Mouse (Mus musculus) kidney, postnatal 0 days (tissue): ENCODE results near the gene Rgl1. TPM values are rescaled to one million over a fixed set of nuclear protein-coding genes. Genes with fewer than 3 reads are reported as not detected.

Experiments
- ATAC-seq: fragments of 200-750 bp; cut with Nextera tagmentation; replicated peaks from 2 replicates; pipeline ENCODE4 v1.8.0; 2017; ENCODE audit warnings: low read depth, moderate number of reproducible peaks, moderate TSS enrichment, moderate library complexity; ENCODE audit not compliant: low FRiP score
- DNase-seq: peaks from one replicate; pipeline ENCODE4 v3.0.0-alpha.2; 2016; ENCODE audit warnings: low spot score
- H3K27ac ChIP-seq: fragments of 300-500 bp; sonication (generic); 2 replicates; pipeline ENCODE4 v1.5.1; 2014; ENCODE audit warnings: mild to moderate bottlenecking
- H3K27me3 ChIP-seq: fragments of 300-500 bp; sonication (generic); 2 replicates; pipeline ENCODE4 v1.6.1; 2014; ENCODE audit warnings: low read length, mixed read lengths; ENCODE audit not compliant: insufficient read depth
- H3K36me3 ChIP-seq: fragments of 300-500 bp; sonication (generic); 2 replicates; pipeline ENCODE4 v1.6.1; 2014; ENCODE audit warnings: low read length, mixed read lengths; ENCODE audit not compliant: insufficient read depth
- H3K4me1 ChIP-seq: fragments of 300-500 bp; sonication (generic); replicated peaks from 2 replicates; pipeline ENCODE4 v1.6.1; 2014; ENCODE audit warnings: antibody characterized with exemption, low read length, mixed read lengths; ENCODE audit not compliant: insufficient read depth
- H3K4me2 ChIP-seq: fragments of 300-500 bp; sonication (generic); 2 replicates; pipeline ENCODE4 v1.6.1; 2014; ENCODE audit warnings: mild to moderate bottlenecking, low read length, moderate library complexity, mixed read lengths
- H3K4me3 ChIP-seq: fragments of 300-500 bp; sonication (generic); replicated peaks from 2 replicates; pipeline ENCODE4 v1.5.1; 2014; ENCODE audit warnings: low read depth, low read length
- H3K9ac ChIP-seq: fragments of 300-500 bp; sonication (generic); 2 replicates; pipeline ENCODE4 v1.6.1; 2014; ENCODE audit warnings: low read depth, low read length
- H3K9me3 ChIP-seq: fragments of 300-500 bp; sonication (generic); replicated peaks from 2 replicates; pipeline ENCODE4 v1.6.1; 2016; ENCODE audit warnings: low read length, inconsistent platforms, mixed read lengths
- CTCF ChIP-seq: IDR thresholded peaks from 2 replicates; pipeline ENCODE4 v1.5.1; 2016; ENCODE audit warnings: antibody characterized with exemption, low read depth, mild to moderate bottlenecking, moderate library complexity
- WGBS: fragments of 180-500 bp; shearing (Covaris S2); extraction: QIAGEN DNeasy Blood & Tissue Kit; methylation state at CpG from one replicate; pipeline ENCODE4 v1.1.7; 2014; 5-methylcytosine and 5-hydroxymethylcytosine counted together
- polyA plus RNA-seq: library from polyadenylated mRNA; unstranded; fragments of >200 nt; fragmentation: Nextera tagmentation; extraction: Ambion mirVana; gene quantifications from 2 replicates; pipeline ENCODE4 v1.2.1, GENCODE M21; 2015

Rgl1 gene
- polyA plus RNA-seq, 1 experiment from 2014 or later, result 59.4 TPM

GRCm38 (mm10) chr1:152560477-152560876, 205.7 kb downstream of the Rgl1 start:
- Histone ChIP-seq H3K4me2 (no peak overlapping the region), H3K4me1 (peaks cover 25% of the 10 kb centered on the region), H3K27ac (peak overlapping the region; percentile 34; the same call in 1 of the 2 replicates), H3K9ac (no peak overlapping the region), H3K27me3 (no peaks in the 10 kb centered on the region), H3K4me3 (no peak overlapping the region), H3K9me3 (no peaks in the 10 kb centered on the region), H3K36me3 (no peaks in the 10 kb centered on the region)
- 50% methylated on average over 5 of the region's 5 CpGs for WGBS
- TF ChIP-seq CTCF, result no peak
- DNase-seq, result no peak
- no peak for ATAC-seq

GRCm38 (mm10) chr1:152556576-152557281, 209.4 kb downstream of the Rgl1 start:
- Histone ChIP-seq H3K27me3 (no peaks in the 10 kb centered on the region), H3K9me3 (no peaks in the 10 kb centered on the region), H3K4me3 (no peak overlapping the region), H3K4me2 (no peak overlapping the region), H3K36me3 (peaks cover 3% of the 10 kb centered on the region; the same call in 1 of the 2 replicates), H3K4me1 (peaks cover 40% of the 10 kb centered on the region), H3K9ac (no peak overlapping the region), H3K27ac (peak overlapping the region; percentile 87)
- WGBS, result 55% methylated on average over 14 of the region's 14 CpGs
- ATAC-seq (peak; percentile 33; the same call in 1 of the 2 replicates), DNase-seq (no peak)
- TF ChIP-seq CTCF, result no peak

DNA sequence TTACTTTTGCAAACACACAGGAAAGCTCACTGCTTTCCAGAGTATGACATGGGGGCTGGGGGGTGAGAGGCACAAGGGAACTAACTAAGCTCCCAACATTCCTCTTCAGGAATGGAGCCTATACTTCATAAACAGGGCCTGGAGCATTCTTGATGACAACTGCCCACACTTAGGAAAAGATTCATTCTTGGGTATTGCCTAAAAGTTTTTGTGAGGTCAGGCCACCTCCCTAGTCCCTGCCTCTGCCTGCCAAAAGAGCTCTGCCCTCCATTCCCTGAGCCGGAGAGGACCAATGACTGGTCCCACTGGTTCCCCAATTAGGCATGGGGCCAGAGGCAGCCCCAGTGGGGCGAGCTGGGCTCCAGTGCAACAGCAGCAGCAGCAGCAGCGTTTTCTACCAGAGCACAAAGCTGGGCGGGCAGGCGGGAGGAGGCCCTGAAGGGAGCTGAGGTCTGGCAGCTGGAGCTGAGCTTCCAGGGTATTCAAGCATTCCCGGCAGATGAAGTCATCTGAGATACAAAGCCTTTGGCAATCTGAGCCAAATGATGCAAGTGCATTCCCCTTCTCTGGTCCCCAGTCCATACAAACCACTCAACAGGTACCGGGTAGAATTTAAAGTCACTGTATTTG, 210.1 kb downstream of the Rgl1 start:
- 8% methylated on average over 7 of the region's 7 CpGs for WGBS
- Histone ChIP-seq H3K9ac (no peak overlapping the region), H3K4me3 (no peak overlapping the region)

GRCm38 (mm10) chr1:152553912-152554547, 212.1 kb downstream of the Rgl1 start:
- 40% methylated on average over 15 of the region's 15 CpGs for WGBS

More for the DNA sequence above, 210.1 kb downstream of the Rgl1 start:
- Histone ChIP-seq H3K4me1 (peaks cover 39% of the 10 kb centered on the region), H3K27ac (peak overlapping the region; percentile 87), H3K27me3 (no peaks in the 10 kb centered on the region), H3K9me3 (no peaks in the 10 kb centered on the region), H3K4me2 (0 out of 2 replicates have a peak overlapping the region, but pooled peaks have one; percentile 13), H3K36me3 (peaks cover 9% of the 10 kb centered on the region)
- DNase-seq (peak; percentile 95), ATAC-seq (peak; percentile 60; the same call in 1 of the 2 replicates)
- no peak for TF ChIP-seq CTCF

GRCm38 (mm10) chr1:152550973-152551372, 215.2 kb downstream of the Rgl1 start:
- Histone ChIP-seq H3K9ac (no peak overlapping the region), H3K9me3 (no peaks in the 10 kb centered on the region), H3K4me3 (no peak overlapping the region), H3K36me3 (peaks cover 28% of the 10 kb centered on the region), H3K4me1 (peaks cover 20% of the 10 kb centered on the region), H3K4me2 (no peak overlapping the region), H3K27me3 (no peaks in the 10 kb centered on the region), H3K27ac (peak overlapping the region; percentile 83)
- ATAC-seq (no peak), DNase-seq (no peak)
- WGBS, result 58% methylated on average over 3 of the region's 3 CpGs
- no peak for TF ChIP-seq CTCF

More at GRCm38 (mm10) chr1:152553912-152554547, 212.1 kb downstream of the Rgl1 start:
- peak overlapping the region; percentile 54; the same call in 1 of the 2 replicates for H3K27ac ChIP-seq
- peaks cover 33% of the 10 kb centered on the region for H3K4me1 ChIP-seq
- no peak overlapping the region for H3K9ac ChIP-seq
- H3K4me3 ChIP-seq, result no peak overlapping the region
- no peak overlapping the region for H3K4me2 ChIP-seq
- H3K9me3 ChIP-seq, result no peaks in the 10 kb centered on the region
- no peak for ATAC-seq
- H3K36me3 ChIP-seq, result peaks cover 11% of the 10 kb centered on the region
- TF ChIP-seq CTCF, result no peak
- no peaks in the 10 kb centered on the region for H3K27me3 ChIP-seq
- DNase-seq, result peak; percentile 70

- peaks cover 16% of the 10 kb centered on the region for H3K4me1 ChIP-seq
- H3K9ac ChIP-seq, result no peak overlapping the region
- WGBS, result 59% methylated on average over 2 of the region's 2 CpGs
- H3K4me2 ChIP-seq, result no peak overlapping the region
- ATAC-seq, result no peak; the same call in 1 of the 2 replicates
- no peak for TF ChIP-seq CTCF
- H3K4me3 ChIP-seq, result no peak overlapping the region
- H3K9me3 ChIP-seq, result no peaks in the 10 kb centered on the region
- H3K27ac ChIP-seq, result peak overlapping the region; percentile 83
- H3K36me3 ChIP-seq, result peaks cover 29% of the 10 kb centered on the region
- DNase-seq, result peak; percentile 86
- H3K27me3 ChIP-seq, result no peaks in the 10 kb centered on the region
Observed at GRCm38 (mm10) chr1:152550544-152550943, 215.6 kb downstream of the Rgl1 start.
